Mouse (Mus musculus): ENCODE measurements around the gene Olfr467. TPM values are rescaled to one million over a fixed set of nuclear protein-coding genes. Genes with fewer than 3 reads are reported as not detected.
A peak's percentile ranks its signal among the peaks of the same experiment; 100 is the strongest.

Olfr467 gene
- not detected in 2 replicates for polyA plus RNA-seq (2014; fragmentation: Nextera tagmentation; extraction: Ambion mirVana)

GRCm38 (mm10) chr7:107811963-107812362 is at the start of gene Olfr467:
TSS of gene Olfr467 (plus strand) at chr7:107812263.
- H3K27ac ChIP-seq (ENCODE audit: low read depth, low read length): no peak within 1 kb of the TSS
- no peaks in the 10 kb centered on the region for H3K9me3 ChIP-seq (replicated peaks; ENCODE audit: control insufficient read depth, low read length)
- no peak within 1 kb of the TSS for H3K9ac ChIP-seq (ENCODE audit: low read length)
- H3K36me3 ChIP-seq (ENCODE audit: control insufficient read depth, insufficient read depth, low read length): no peaks in the 10 kb centered on the region
- H3K4me1 ChIP-seq (ENCODE audit: control insufficient read depth, insufficient read depth, low read length): no peaks in the 10 kb centered on the region
- DNase-seq (ENCODE audit: low spot score): no peak
- no peaks in the 10 kb centered on the region for H3K27me3 ChIP-seq (replicated peaks; ENCODE audit: control insufficient read depth, insufficient read depth, low read length)
- H3K4me2 ChIP-seq (ENCODE audit: low read length): no peak within 1 kb of the TSS
- no peak for ATAC-seq
- H3K4me3 ChIP-seq (ENCODE audit: low read depth, low read length): no peak within 1 kb of the TSS

- DNase-seq (ENCODE audit: low spot score) (no peak), ATAC-seq (no peak)
- Histone ChIP-seq H3K4me3 (ENCODE audit: low read depth, low read length) (no peak overlapping the region), H3K36me3 (ENCODE audit: control insufficient read depth, insufficient read depth, low read length) (no peaks in the 10 kb centered on the region), H3K4me2 (ENCODE audit: low read length) (no peak overlapping the region), H3K27ac (ENCODE audit: low read depth, low read length) (no peak overlapping the region), H3K4me1 (ENCODE audit: control insufficient read depth, insufficient read depth, low read length) (no peaks in the 10 kb centered on the region), H3K27me3 (replicated peaks; ENCODE audit: control insufficient read depth, insufficient read depth, low read length) (no peaks in the 10 kb centered on the region), H3K9me3 (replicated peaks; ENCODE audit: control insufficient read depth, low read length) (no peaks in the 10 kb centered on the region), H3K9ac (ENCODE audit: low read length) (no peak overlapping the region)
- 65% methylated on average over 6 of the region's 6 CpGs for WGBS
Measured at GRCm38 (mm10) chr7:107770812-107771211, 41.3 kb upstream of the Olfr467 start.

DNA sequence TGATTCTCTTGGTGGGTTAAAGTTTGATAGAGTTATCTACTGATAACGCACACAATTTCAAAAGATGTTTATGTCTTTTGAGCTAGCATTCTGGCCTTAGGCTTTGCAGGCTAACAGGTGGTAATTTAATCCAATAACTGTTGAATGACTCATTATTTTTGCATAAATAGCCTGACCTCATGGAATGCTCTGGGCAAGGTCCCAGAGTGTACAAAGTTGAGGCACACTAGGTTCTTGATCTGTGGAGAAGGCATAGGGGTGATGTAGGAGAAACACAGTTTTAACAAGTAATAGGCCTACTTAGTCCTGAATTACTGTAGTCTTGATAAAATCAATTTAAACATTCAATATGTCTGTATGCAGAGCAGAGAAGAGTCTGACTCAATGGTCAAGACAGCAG is 33.8 kb upstream of the Olfr467 start:
- Histone ChIP-seq H3K4me1 (ENCODE audit: control insufficient read depth, insufficient read depth, low read length) (no peaks in the 10 kb centered on the region), H3K27ac (ENCODE audit: low read depth, low read length) (no peak overlapping the region), H3K9ac (ENCODE audit: low read length) (no peak overlapping the region), H3K9me3 (replicated peaks; ENCODE audit: control insufficient read depth, low read length) (no peaks in the 10 kb centered on the region), H3K36me3 (ENCODE audit: control insufficient read depth, insufficient read depth, low read length) (no peaks in the 10 kb centered on the region), H3K27me3 (replicated peaks; ENCODE audit: control insufficient read depth, insufficient read depth, low read length) (no peaks in the 10 kb centered on the region), H3K4me2 (ENCODE audit: low read length) (no peak overlapping the region), H3K4me3 (ENCODE audit: low read depth, low read length) (no peak overlapping the region)
- WGBS: 76% methylated on average over 1 of the region's 1 CpGs
- no peak for DNase-seq (ENCODE audit: low spot score)
- no peak for ATAC-seq

- Histone ChIP-seq H3K4me1 (ENCODE audit: control insufficient read depth, insufficient read depth, low read length) (no peaks in the 10 kb centered on the region), H3K9me3 (replicated peaks; ENCODE audit: control insufficient read depth, low read length) (no peaks in the 10 kb centered on the region), H3K27ac (ENCODE audit: low read depth, low read length) (no peak overlapping the region), H3K27me3 (replicated peaks; ENCODE audit: control insufficient read depth, insufficient read depth, low read length) (no peaks in the 10 kb centered on the region), H3K4me2 (ENCODE audit: low read length) (no peak overlapping the region), H3K36me3 (ENCODE audit: control insufficient read depth, insufficient read depth, low read length) (no peaks in the 10 kb centered on the region), H3K9ac (ENCODE audit: low read length) (no peak overlapping the region), H3K4me3 (ENCODE audit: low read depth, low read length) (no peak overlapping the region)
- peak; percentile 51 for DNase-seq (ENCODE audit: low spot score)
- no peak for ATAC-seq
- WGBS: 48% methylated on average over 4 of the region's 4 CpGs
Measured at GRCm38 (mm10) chr7:107779611-107780010, 32.5 kb upstream of the Olfr467 start.

DNA sequence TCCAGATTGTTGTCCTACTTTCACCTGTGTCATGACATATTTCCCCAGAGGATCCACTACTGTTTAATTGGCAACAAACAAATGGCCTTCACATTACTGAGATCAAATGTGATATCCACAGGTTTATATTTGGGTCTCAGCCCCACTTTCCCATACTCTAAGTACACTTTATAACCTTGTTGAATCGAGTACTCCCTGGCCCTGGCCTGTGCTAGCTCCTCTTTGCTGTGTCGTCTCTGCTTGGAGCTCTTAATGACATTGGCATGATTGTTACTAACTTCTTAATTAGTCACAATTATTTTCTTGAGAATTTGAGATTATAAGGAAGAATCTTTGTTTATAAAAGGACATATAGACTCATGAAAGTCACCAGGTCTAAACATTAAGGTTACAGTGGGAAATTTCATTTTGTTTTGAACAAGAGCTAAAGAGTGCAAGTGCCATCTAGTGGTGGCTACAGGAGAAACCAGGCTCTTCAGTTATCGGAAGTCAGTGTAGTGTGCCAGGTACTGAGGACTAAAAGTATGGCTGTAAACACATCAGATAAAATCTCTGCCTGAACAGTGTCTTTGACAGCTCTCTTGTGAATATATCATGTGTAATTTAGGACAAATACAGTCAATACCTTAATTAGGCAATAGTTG is 24.0 kb upstream of the Olfr467 start:
- H3K36me3 ChIP-seq (ENCODE audit: control insufficient read depth, insufficient read depth, low read length): no peaks in the 10 kb centered on the region
- ATAC-seq: no peak
- 60% methylated on average over 3 of the region's 3 CpGs for WGBS

GRCm38 (mm10) chr7:107796500-107796899 is 15.6 kb upstream of the Olfr467 start:
- Histone ChIP-seq H3K9me3 (replicated peaks; ENCODE audit: control insufficient read depth, low read length) (no peaks in the 10 kb centered on the region), H3K4me3 (ENCODE audit: low read depth, low read length) (no peak overlapping the region), H3K27me3 (replicated peaks; ENCODE audit: control insufficient read depth, insufficient read depth, low read length) (no peaks in the 10 kb centered on the region), H3K9ac (ENCODE audit: low read length) (no peak overlapping the region), H3K4me1 (ENCODE audit: control insufficient read depth, insufficient read depth, low read length) (no peaks in the 10 kb centered on the region), H3K36me3 (ENCODE audit: control insufficient read depth, insufficient read depth, low read length) (no peaks in the 10 kb centered on the region), H3K27ac (ENCODE audit: low read depth, low read length) (no peak overlapping the region), H3K4me2 (ENCODE audit: low read length) (no peak overlapping the region)
- DNase-seq (ENCODE audit: low spot score) (no peak), ATAC-seq (no peak)
- 93% methylated on average over 2 of the region's 2 CpGs for WGBS

More for the DNA sequence above, 24.0 kb upstream of the Olfr467 start:
- Histone ChIP-seq H3K4me1 (ENCODE audit: control insufficient read depth, insufficient read depth, low read length) (no peaks in the 10 kb centered on the region), H3K4me3 (ENCODE audit: low read depth, low read length) (no peak overlapping the region), H3K27me3 (replicated peaks; ENCODE audit: control insufficient read depth, insufficient read depth, low read length) (no peaks in the 10 kb centered on the region), H3K9ac (ENCODE audit: low read length) (no peak overlapping the region), H3K9me3 (replicated peaks; ENCODE audit: control insufficient read depth, low read length) (no peaks in the 10 kb centered on the region), H3K4me2 (ENCODE audit: low read length) (no peak overlapping the region), H3K27ac (ENCODE audit: low read depth, low read length) (no peak overlapping the region)
- DNase-seq (ENCODE audit: low spot score): peak; percentile 63

DNA sequence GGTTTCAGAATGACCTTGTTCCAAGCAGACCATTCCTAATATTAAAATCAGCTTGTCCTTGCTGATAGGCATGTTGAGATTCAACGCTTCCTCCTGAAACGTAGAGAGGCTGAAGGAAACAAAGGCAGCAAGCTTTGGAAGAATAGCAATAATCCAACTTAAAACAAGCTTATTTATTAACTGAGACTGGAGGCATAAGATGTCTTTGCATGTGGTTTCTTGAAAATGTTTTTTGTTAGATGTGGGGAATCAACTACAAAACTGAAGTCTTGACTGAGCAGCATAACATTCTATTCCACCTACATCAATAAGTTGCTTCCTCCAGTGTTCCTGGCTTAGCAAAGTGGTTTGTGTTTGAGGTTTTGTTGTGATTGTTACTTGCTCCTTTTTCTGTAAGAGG is 11.0 kb upstream of the Olfr467 start, which contains the start of gene Ovch2:
Gene Ovch2 (minus strand): TSS at position 101 of the 400 bp plus-strand sequence.
- no peak within 1 kb of the TSS for H3K4me2 ChIP-seq (ENCODE audit: low read length)
- no peaks in the 10 kb centered on the region for H3K36me3 ChIP-seq (ENCODE audit: control insufficient read depth, insufficient read depth, low read length)
- no peaks in the 10 kb centered on the region for H3K4me1 ChIP-seq (ENCODE audit: control insufficient read depth, insufficient read depth, low read length)
- H3K4me3 ChIP-seq (ENCODE audit: low read depth, low read length): no peak within 1 kb of the TSS
- H3K27me3 ChIP-seq (replicated peaks; ENCODE audit: control insufficient read depth, insufficient read depth, low read length): no peaks in the 10 kb centered on the region
- no peak within 1 kb of the TSS for H3K27ac ChIP-seq (ENCODE audit: low read depth, low read length)
- 86% methylated on average over 2 of the region's 2 CpGs for WGBS
- DNase-seq (ENCODE audit: low spot score) (no peak), ATAC-seq (no peak)
- H3K9me3 ChIP-seq (replicated peaks; ENCODE audit: control insufficient read depth, low read length): no peaks in the 10 kb centered on the region
- H3K9ac ChIP-seq (ENCODE audit: low read length): no peak within 1 kb of the TSS

GRCm38 (mm10) chr7:107802138-107802537 is 9.9 kb upstream of the Olfr467 start:
- 79% methylated on average over 3 of the region's 3 CpGs for WGBS
- Histone ChIP-seq H3K27ac (ENCODE audit: low read depth, low read length) (no peak overlapping the region), H3K9ac (ENCODE audit: low read length) (no peak overlapping the region), H3K4me2 (ENCODE audit: low read length) (no peak overlapping the region), H3K4me1 (ENCODE audit: control insufficient read depth, insufficient read depth, low read length) (no peaks in the 10 kb centered on the region), H3K9me3 (replicated peaks; ENCODE audit: control insufficient read depth, low read length) (no peaks in the 10 kb centered on the region), H3K36me3 (ENCODE audit: control insufficient read depth, insufficient read depth, low read length) (no peaks in the 10 kb centered on the region), H3K27me3 (replicated peaks; ENCODE audit: control insufficient read depth, insufficient read depth, low read length) (no peaks in the 10 kb centered on the region), H3K4me3 (ENCODE audit: low read depth, low read length) (no peak overlapping the region)
- no peak for ATAC-seq
- DNase-seq (ENCODE audit: low spot score): no peak

GRCm38 (mm10) chr7:107819442-107819841 is 7.4 kb downstream of the Olfr467 start:
- DNase-seq (ENCODE audit: low spot score): peak; percentile 32
- Histone ChIP-seq H3K4me3 (ENCODE audit: low read depth, low read length) (no peak overlapping the region), H3K4me2 (ENCODE audit: low read length) (no peak overlapping the region), H3K4me1 (ENCODE audit: control insufficient read depth, insufficient read depth, low read length) (no peaks in the 10 kb centered on the region), H3K27ac (ENCODE audit: low read depth, low read length) (no peak overlapping the region), H3K36me3 (ENCODE audit: control insufficient read depth, insufficient read depth, low read length) (no peaks in the 10 kb centered on the region), H3K9ac (ENCODE audit: low read length) (no peak overlapping the region), H3K9me3 (replicated peaks; ENCODE audit: control insufficient read depth, low read length) (no peaks in the 10 kb centered on the region), H3K27me3 (replicated peaks; ENCODE audit: control insufficient read depth, insufficient read depth, low read length) (no peaks in the 10 kb centered on the region)
- no peak for ATAC-seq

Data from forebrain, embryonic 14.5 days (tissue).